Mouse (Mus musculus): ENCODE measurements at regions not wholly inside any gene's neighbourhood (a gene's known extent, or its start where the extent isn't known, plus 50 kb on each side); places are given as distances from the start of the nearest gene placed in this dataset.

GRCm38 (mm10) chr7:125392536-125392935, 51.9 kb upstream of the Kdm8 start:
- TF ChIP-seq POLR2A (IDR thresholded peaks at IDR 0.05; ENCODE audit: low read depth, low read length) (no peak), CTCF (IDR thresholded peaks at IDR 0.05; ENCODE audit: extremely low read depth, insufficient read length, insufficient replicate concordance, low read depth, low read length) (no peak)
